Mouse (Mus musculus): Measurements from ENCODE around the gene Ranbp3.

DNA sequence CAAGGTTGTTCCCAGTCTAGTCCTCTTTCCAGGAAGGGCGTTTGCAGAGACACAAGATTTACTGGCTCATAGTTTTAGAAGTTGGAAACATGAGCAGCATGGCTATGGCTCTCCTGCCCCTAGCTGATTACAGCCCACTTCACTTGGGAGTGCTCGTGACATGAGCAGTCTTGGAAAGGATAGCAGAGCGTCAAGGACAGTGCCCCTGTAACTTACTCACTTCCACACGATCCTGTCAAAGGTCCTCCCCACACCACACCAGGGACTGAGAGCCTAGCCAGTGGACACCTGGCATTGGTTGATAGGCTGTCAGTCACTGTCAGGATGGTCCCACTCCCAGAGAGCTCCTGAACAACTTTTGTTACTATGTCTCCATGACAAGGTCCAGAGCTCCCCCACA lies 29.9 kb downstream of the Ranbp3 start:
- TF ChIP-seq SRF (IDR thresholded peaks at IDR 0.05; ENCODE audit: control insufficient read depth, insufficient read length, low read depth) (no peak), CEBPB (IDR thresholded peaks at IDR 0.05; ENCODE audit: insufficient read depth, poor library complexity, severe bottlenecking) (no peak), MAX (IDR thresholded peaks at IDR 0.05; ENCODE audit: low read depth) (no peak), POLR2AphosphoS2 (IDR thresholded peaks at IDR 0.05; ENCODE audit: insufficient read length, low read depth) (no peak), TCF3 (IDR thresholded peaks at IDR 0.05; ENCODE audit: insufficient read length, low read depth) (no peak), MYOD1 (IDR thresholded peaks at IDR 0.05; ENCODE audit: control insufficient read depth in 1 of 3, insufficient read length in 2 of 3, low read depth in 2 of 3) (no peak), POLR2A (IDR thresholded peaks at IDR 0.05; ENCODE audit: insufficient read length, low read depth) (no peak), USF1 (IDR thresholded peaks at IDR 0.05; ENCODE audit: low read depth) (no peak), MYOG (IDR thresholded peaks at IDR 0.05; ENCODE audit: control insufficient read depth in 1 of 3, insufficient read depth in 1 of 3, insufficient read length in 2 of 3, low read depth in 2 of 3) (no peak), TCF12 (IDR thresholded peaks at IDR 0.05; ENCODE audit: insufficient read depth, poor library complexity, severe bottlenecking) (no peak)
